Mouse (Mus musculus): Measurements from ENCODE around the gene Cap1.

DNA sequence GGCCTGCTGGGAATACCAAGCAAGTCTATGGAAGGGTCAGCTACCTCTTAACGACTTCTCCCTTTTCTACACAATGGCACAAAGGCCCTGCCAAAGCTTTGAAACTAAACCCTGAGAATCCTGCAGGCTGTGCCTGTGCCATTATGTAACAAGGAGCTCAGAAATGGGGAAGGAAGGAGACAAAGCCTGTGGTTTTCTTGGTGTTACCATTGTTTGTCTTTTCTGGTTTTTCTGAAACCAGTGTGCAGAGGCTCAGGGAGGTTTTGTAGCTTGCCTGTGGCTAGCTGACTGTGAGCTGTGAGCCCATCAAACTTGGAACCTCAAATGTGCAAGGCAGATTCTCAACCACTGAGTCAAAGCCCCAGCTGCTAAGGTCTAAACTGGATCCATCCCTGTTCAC lies 37.0 kb upstream of the Cap1 start:
- no peak for TF ChIP-seq POU5F1 (IDR thresholded peaks at IDR 0.05; ENCODE audit: borderline replicate concordance, low read length)
- no peak for TF ChIP-seq CTCF (conservative IDR thresholded peaks at IDR 0.05; ENCODE audit: low read length)
- TF ChIP-seq NANOG (IDR thresholded peaks at IDR 0.05; ENCODE audit: borderline replicate concordance, low read length) = no peak

Data from E14TG2a.4 (cell line).